Mouse (Mus musculus) embryonic facial prominence, embryonic 13.5 days (tissue): Measurements from ENCODE around the gene Aatk. TPM values are rescaled to one million over a fixed set of nuclear protein-coding genes. Genes with fewer than 3 reads are reported as not detected.

ENCODE experiments used
- ATAC-seq: fragments of 200-750 bp; cut with Nextera tagmentation; 2 replicates; pipeline ENCODE4 v1.8.0; 2017; ENCODE audit warnings: low read depth; ENCODE audit not compliant: insufficient number of reproducible peaks, insufficient read depth, low FRiP score, low TSS enrichment
- H3K27ac ChIP-seq: fragments of 300-500 bp; sonication (generic); 2 replicates; pipeline ENCODE4 v1.5.1; 2015; ENCODE audit warnings: moderate library complexity, mild to moderate bottlenecking, inconsistent platforms
- H3K27me3 ChIP-seq: fragments of 300-500 bp; sonication (generic); 2 replicates; pipeline ENCODE4 v1.6.1; 2015; ENCODE audit warnings: mild to moderate bottlenecking, inconsistent platforms
- H3K36me3 ChIP-seq: fragments of 300-500 bp; sonication (generic); 2 replicates; pipeline ENCODE4 v1.6.1; 2015; ENCODE audit warnings: mild to moderate bottlenecking, inconsistent platforms
- H3K4me1 ChIP-seq: fragments of 300-500 bp; sonication (generic); 2 replicates; pipeline ENCODE4 v1.6.1; 2015; ENCODE audit warnings: inconsistent platforms
- H3K4me2 ChIP-seq: fragments of 300-500 bp; sonication (generic); 2 replicates; pipeline ENCODE4 v1.6.1; 2015; ENCODE audit warnings: moderate library complexity, mild to moderate bottlenecking, inconsistent platforms
- H3K4me3 ChIP-seq: fragments of 300-500 bp; sonication (generic); 2 replicates; pipeline ENCODE4 v1.5.1; 2015; ENCODE audit warnings: mild to moderate bottlenecking, inconsistent platforms
- H3K9ac ChIP-seq: fragments of 300-500 bp; sonication (generic); 2 replicates; pipeline ENCODE4 v1.6.1; 2015; ENCODE audit warnings: mild to moderate bottlenecking, inconsistent platforms
- H3K9me3 ChIP-seq: fragments of 300-500 bp; sonication (generic); 2 replicates; pipeline ENCODE4 v1.6.1; 2016; ENCODE audit warnings: inconsistent platforms
- WGBS: fragments of 180-500 bp; shearing (Covaris S2); methylation state at CpG from one replicate; pipeline ENCODE4 v1.1.7; 2015; ENCODE audit warnings: mixed read lengths; 5-methylcytosine and 5-hydroxymethylcytosine counted together
- polyA plus RNA-seq: library from polyadenylated mRNA; unstranded; fragments of >200 nt; fragmentation: Nextera tagmentation; extraction: Ambion mirVana; gene quantifications from 2 replicates; pipeline ENCODE4 v1.2.1, GENCODE M21; 2015

Aatk gene
- polyA plus RNA-seq, 1 experiment from 2014 or later = 3.7 TPM

DNA sequence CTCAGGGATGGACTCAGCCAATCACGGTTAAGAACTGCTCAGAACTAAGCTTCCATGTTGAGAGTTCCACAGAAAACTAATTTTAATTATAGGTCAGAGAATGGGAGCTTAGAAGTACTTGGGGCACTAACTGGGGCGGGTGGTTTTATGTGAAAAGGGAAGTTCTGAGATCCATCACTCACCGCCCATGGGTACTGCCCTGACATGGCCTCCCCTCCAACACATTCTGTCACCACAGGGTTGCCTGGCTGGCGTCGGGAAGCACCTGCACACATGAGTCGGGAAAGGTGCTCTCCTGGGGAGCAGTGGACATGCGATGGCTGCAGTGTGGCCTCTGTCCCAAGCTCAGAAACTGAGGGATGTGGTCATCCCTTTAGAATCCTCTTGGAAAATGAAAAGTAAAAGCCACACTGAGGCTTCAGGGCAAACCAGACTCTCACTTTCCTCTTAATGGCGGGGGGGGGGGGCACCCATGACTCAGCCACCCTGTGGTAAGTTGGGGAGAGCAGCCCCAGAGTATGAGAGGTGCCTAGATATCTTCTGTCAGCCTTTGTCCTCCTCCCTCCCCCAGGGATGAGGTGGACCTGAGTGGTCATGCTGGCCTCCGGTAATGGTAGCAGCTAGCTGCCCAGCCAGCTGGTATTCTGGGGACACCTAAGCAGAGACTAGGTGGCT lies 60.1 kb downstream of the Aatk start:
- H3K9me3 ChIP-seq = no peaks in the 10 kb centered on the region
- H3K27ac ChIP-seq = no peak overlapping the region
- ATAC-seq = no peak
- no peak overlapping the region for H3K9ac ChIP-seq
- 81% methylated on average over 9 of the region's 9 CpGs for WGBS
- peaks cover 11% of the 10 kb centered on the region for H3K36me3 ChIP-seq
- H3K27me3 ChIP-seq = no peaks in the 10 kb centered on the region
- no peak overlapping the region for H3K4me3 ChIP-seq
- peaks cover 40% of the 10 kb centered on the region for H3K4me1 ChIP-seq
- no peak overlapping the region for H3K4me2 ChIP-seq

DNA sequence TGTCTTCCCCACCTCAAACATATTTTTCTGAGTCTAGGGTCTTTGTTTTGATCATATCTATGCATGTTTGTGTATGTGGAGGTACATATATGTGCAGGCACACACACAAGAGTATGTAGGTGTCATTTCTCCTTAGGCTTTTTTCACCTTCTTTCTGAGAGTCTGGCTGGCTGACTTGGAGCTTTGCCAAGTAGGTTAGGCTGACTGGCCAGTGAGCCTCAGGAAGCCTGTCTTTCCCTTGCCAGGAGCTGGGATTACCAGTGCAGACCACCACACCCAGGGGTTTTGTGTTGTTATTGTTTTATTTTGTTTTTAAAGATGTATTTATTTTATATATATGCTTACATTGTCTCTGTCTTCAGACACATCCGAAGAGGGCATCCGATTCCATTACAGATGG lies 63.8 kb downstream of the Aatk start:
- Histone ChIP-seq H3K27me3 (no peaks in the 10 kb centered on the region), H3K4me2 (no peak overlapping the region), H3K9me3 (no peaks in the 10 kb centered on the region), H3K27ac (no peak overlapping the region), H3K4me1 (peaks cover 4% of the 10 kb centered on the region; the same call in 1 of the 2 replicates), H3K9ac (no peak overlapping the region), H3K36me3 (peaks cover 20% of the 10 kb centered on the region), H3K4me3 (no peak overlapping the region)
- 89% methylated on average over 2 of the region's 2 CpGs for WGBS
- no peak for ATAC-seq

DNA sequence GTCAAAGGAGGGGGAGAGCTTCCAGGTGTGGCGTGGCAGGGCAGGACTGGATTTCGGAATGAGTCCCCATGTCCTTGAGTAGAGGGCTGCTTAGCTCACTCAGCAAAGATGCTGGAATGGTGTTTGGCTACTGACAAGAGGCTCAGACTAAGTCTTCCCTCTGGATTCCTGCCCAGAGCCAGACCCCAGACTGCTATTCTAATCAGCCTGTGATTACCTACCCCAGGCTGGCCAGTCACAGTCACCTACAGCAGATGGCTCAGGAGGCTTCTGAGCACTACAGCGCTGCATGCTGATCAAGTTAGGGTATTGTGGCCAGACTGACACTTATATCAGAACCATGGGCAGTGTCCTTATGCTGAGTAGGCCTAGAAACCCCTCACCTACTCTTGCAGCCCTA lies 64.7 kb downstream of the Aatk start:
- Histone ChIP-seq H3K36me3 (peaks cover 20% of the 10 kb centered on the region), H3K4me1 (peaks cover 4% of the 10 kb centered on the region; the same call in 1 of the 2 replicates), H3K9ac (no peak overlapping the region), H3K27ac (no peak overlapping the region), H3K4me3 (no peak overlapping the region), H3K4me2 (no peak overlapping the region), H3K9me3 (no peaks in the 10 kb centered on the region), H3K27me3 (no peaks in the 10 kb centered on the region)
- 85% methylated on average over 3 of the region's 3 CpGs for WGBS
- ATAC-seq = no peak

DNA sequence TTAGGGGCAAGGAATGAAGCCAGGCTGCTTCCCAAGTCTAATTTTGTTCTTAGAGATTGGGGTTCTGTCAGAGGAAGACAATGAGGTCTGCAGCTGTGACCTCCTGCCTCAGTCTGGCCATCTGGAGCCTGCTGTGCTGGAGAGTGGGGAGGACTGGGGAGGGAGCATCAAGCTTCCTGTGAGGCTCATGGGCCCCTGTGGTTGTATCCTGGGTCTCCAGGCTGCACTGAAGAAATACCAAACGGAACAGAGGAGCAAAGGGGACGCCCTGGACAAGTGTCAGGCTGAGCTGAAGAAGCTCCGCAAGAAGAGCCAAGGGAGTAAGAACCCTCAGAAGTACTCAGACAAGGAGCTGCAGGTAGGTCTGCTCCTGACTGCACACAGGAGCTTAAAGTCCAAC lies 65.2 kb downstream of the Aatk start:
- Histone ChIP-seq H3K27ac (no peak overlapping the region), H3K4me1 (peaks cover 4% of the 10 kb centered on the region; the same call in 1 of the 2 replicates), H3K27me3 (no peaks in the 10 kb centered on the region), H3K9ac (no peak overlapping the region), H3K4me3 (no peak overlapping the region), H3K9me3 (no peaks in the 10 kb centered on the region), H3K4me2 (no peak overlapping the region), H3K36me3 (peaks cover 20% of the 10 kb centered on the region)
- ATAC-seq = no peak
- WGBS = 74% methylated on average over 3 of the region's 3 CpGs

GRCm38 (mm10) chr11:119979596-119980385 lies 67.2 kb downstream of the Aatk start:
- Histone ChIP-seq H3K9me3 (no peaks in the 10 kb centered on the region), H3K27ac (no peak overlapping the region), H3K4me2 (no peak overlapping the region), H3K4me3 (no peak overlapping the region), H3K36me3 (peaks cover 20% of the 10 kb centered on the region), H3K27me3 (no peaks in the 10 kb centered on the region), H3K9ac (no peak overlapping the region), H3K4me1 (peaks cover 4% of the 10 kb centered on the region; the same call in 1 of the 2 replicates)
- 83% methylated on average over 10 of the region's 10 CpGs for WGBS
- no peak for ATAC-seq

DNA sequence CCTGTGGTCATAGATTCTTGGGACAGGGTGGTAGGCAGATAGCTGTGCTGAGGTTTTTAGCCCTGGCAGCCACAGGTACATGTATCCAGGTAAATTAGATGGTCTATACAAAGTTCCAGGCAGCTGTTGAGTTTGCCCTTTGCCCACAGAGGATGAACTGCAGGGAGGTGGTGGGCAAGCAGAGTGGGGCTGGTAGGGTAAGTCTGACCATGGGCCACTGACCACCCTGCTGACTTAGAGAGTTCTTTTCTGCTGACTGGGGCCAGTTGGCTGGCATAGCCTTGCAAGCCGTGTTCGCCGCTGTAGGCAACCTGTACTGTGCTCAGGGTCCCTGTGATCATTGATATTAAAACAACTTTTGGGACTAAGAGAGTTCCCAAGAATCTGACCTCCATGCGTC lies 68.3 kb downstream of the Aatk start:
- 95% methylated on average over 4 of the region's 4 CpGs for WGBS
- no peaks in the 10 kb centered on the region for H3K27me3 ChIP-seq

GRCm38 (mm10) chr11:119975739-119976501 lies 71.0 kb downstream of the Aatk start:
- WGBS = 75% methylated on average over 8 of the region's 8 CpGs
- Histone ChIP-seq H3K4me2 (no peak overlapping the region), H3K27me3 (no peaks in the 10 kb centered on the region), H3K4me3 (no peak overlapping the region), H3K27ac (no peak overlapping the region), H3K9ac (no peak overlapping the region), H3K36me3 (0 out of 2 replicates have a peak, but pooled peaks cover 11% of the 10 kb centered on the region), H3K4me1 (no peaks in the 10 kb centered on the region), H3K9me3 (no peaks in the 10 kb centered on the region)
- ATAC-seq = no peak

More for the DNA sequence above, 68.3 kb downstream of the Aatk start:
- H3K4me1 ChIP-seq = peaks cover 2% of the 10 kb centered on the region; the same call in 1 of the 2 replicates
- H3K9me3 ChIP-seq = no peaks in the 10 kb centered on the region
- no peak overlapping the region for H3K27ac ChIP-seq
- H3K4me2 ChIP-seq = no peak overlapping the region
- H3K9ac ChIP-seq = no peak overlapping the region
- peaks cover 23% of the 10 kb centered on the region for H3K36me3 ChIP-seq
- H3K4me3 ChIP-seq = no peak overlapping the region
- no peak for ATAC-seq

GRCm38 (mm10) chr11:119973789-119974188 lies 73.2 kb downstream of the Aatk start:
- no peak overlapping the region for H3K4me2 ChIP-seq
- peaks cover 21% of the 10 kb centered on the region; the same call in 1 of the 2 replicates for H3K36me3 ChIP-seq
- no peak for ATAC-seq
- H3K4me3 ChIP-seq = no peak overlapping the region
- no peak overlapping the region for H3K9ac ChIP-seq
- no peaks in the 10 kb centered on the region for H3K9me3 ChIP-seq
- H3K4me1 ChIP-seq = no peaks in the 10 kb centered on the region
- H3K27ac ChIP-seq = no peak overlapping the region
- WGBS = 78% methylated on average over 4 of the region's 4 CpGs
- H3K27me3 ChIP-seq = no peaks in the 10 kb centered on the region

DNA sequence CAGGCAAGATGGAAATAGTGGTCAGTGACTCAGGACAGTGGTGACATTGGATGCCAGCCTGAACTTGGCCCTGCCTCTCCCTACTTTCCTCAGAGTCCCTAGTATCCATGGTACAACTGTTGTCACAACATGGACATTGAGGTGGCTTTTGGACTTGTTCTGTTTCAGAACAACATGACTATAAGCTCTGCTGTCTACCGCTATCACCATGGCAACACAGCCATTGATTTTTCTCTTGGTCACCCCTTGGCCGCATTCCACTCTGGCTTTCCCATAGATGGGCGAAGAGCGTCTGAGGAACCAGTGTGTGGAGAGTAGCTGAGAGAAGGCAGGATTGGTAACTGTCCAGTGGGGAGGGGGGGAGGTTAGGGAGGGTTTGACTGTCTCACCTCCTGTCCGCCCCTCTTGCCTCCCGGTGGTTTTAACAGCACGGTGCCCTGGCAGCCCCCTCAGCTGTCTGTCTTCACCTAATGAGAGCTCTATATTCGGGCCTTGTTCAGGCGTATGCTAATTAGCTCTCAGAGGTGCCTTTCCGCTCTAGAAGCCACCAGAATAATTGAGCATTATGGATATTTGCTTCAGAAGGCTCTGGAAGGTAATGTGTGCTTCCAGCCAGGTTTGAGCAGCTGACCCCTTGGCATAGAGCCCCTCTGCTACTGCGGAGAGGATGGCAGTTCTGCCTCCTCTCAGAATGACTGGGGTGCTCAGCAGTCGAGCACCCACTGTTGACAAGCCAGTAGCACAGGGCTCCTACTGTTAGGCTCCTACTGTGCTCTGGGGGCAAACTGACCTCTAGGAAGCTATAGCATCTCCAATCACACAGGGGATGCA lies 76.7 kb downstream of the Aatk start:
- whole genome bisulfite sequencing = 71% methylated on average over 12 of the region's 12 CpGs
- Histone ChIP-seq H3K27ac (no peak overlapping the region), H3K36me3 (peaks cover 27% of the 10 kb centered on the region; the same call in 1 of the 2 replicates), H3K4me3 (no peak overlapping the region), H3K9me3 (no peaks in the 10 kb centered on the region), H3K9ac (no peak overlapping the region), H3K4me1 (0 out of 2 replicates have a peak, but pooled peaks cover 2% of the 10 kb centered on the region), H3K4me2 (no peak overlapping the region), H3K27me3 (no peaks in the 10 kb centered on the region)
- ATAC-seq = no peak

DNA sequence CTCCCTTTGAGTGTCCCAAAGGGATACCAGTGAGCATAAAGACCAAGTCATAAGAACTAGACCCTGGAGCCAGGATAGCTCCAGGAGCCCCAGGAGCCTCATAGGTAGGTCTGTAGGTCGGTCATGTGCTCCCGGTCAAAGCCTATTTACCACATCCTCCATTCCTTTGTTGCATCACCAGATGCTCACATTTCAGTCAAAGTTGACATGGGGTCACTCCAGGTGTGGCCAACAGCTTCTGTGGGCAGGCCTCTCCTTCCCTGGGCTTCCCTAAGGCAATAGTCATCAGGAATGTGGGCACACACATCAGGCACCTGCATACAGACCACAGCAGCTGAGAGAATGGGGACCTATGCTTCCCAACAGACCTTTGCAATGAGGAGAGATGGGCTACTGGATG lies 79.1 kb downstream of the Aatk start:
- 86% methylated on average over 2 of the region's 2 CpGs for WGBS
- Histone ChIP-seq H3K36me3 (peaks cover 25% of the 10 kb centered on the region; the same call in 1 of the 2 replicates), H3K27me3 (no peaks in the 10 kb centered on the region), H3K4me2 (no peak overlapping the region), H3K9ac (no peak overlapping the region), H3K27ac (no peak overlapping the region), H3K9me3 (no peaks in the 10 kb centered on the region), H3K4me1 (0 out of 2 replicates have a peak, but pooled peaks cover 2% of the 10 kb centered on the region), H3K4me3 (no peak overlapping the region)
- no peak for ATAC-seq

DNA sequence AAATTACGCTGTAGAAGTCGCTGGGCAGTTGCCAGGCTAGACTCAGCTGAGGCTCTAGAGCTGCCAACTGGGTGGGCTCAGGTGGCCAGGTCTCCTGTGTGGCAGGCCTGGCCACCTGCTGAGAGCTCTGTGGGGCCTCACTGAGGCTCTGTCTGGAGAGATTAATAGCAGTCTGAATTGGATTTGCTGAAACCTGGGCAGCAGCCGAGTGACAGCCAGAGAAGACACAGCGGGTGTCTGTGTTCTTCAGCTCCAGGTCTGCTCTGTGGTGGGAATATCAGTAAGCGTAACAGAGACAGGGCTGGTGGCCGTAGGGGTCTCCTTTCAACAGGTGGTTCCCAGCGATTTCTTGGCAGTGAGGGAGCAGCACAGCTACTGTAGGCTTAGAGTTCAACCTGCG lies 79.6 kb downstream of the Aatk start:
- no peak overlapping the region for H3K4me2 ChIP-seq
- H3K36me3 ChIP-seq = peaks cover 25% of the 10 kb centered on the region; the same call in 1 of the 2 replicates
- H3K9ac ChIP-seq = no peak overlapping the region
- 81% methylated on average over 8 of the region's 8 CpGs for WGBS
- H3K9me3 ChIP-seq = no peaks in the 10 kb centered on the region
- H3K27me3 ChIP-seq = no peaks in the 10 kb centered on the region
- no peak for ATAC-seq
- 0 out of 2 replicates have a peak, but pooled peaks cover 2% of the 10 kb centered on the region for H3K4me1 ChIP-seq
- H3K27ac ChIP-seq = no peak overlapping the region
- H3K4me3 ChIP-seq = no peak overlapping the region
